28 mouse cellular contexts compared by ENCODE assay signal in the genomic region with DNA sequence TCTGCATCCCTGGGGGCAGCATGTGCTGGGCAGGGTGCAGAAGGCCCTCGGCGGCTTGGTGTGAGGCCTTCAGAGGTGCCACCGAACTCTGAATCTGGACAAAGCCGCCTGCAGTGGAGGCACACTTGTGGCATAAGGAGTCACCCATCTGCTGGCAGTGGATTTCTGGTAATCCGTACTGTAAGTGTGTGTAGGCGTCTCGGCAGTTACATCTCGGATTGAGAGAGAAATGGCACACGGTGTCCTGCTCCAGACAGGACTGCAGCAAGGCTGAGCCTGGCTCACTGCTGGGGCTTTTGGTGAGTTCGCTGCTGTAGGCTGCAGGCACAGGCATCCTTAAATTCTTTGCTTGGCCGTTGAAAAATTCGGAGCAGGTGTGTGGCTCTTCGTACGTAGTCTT.
A peak's percentile ranks its signal among the peaks of the same experiment; 100 is the strongest.
DNase-seq lines count a peak whose midpoint lies in the region; ATAC-seq lines count a peak whose summit lies in the region.
"Had no signal": no experiment of that assay in that cellular context is flagged by ENCODE, and none has a peak within 500 bp of the region (broad histone marks: within the 10 kb centered on the region; RNA-seq: fewer than 3 reads in every experiment).

No protein-coding gene starts in this region.

- no peak overlapping the region for H3K9ac ChIP-seq in midbrain, embryonic 11.5 days (ENCODE audit: low read length)
- H3K9ac ChIP-seq in midbrain, embryonic 13.5 days (replicated peaks), result no peak overlapping the region
- H3K9ac ChIP-seq in limb, embryonic 15.5 days, result no peak overlapping the region
- H3K9ac ChIP-seq: embryonic facial prominence, embryonic 15.5 days; forebrain, embryonic 13.5 days; heart, embryonic 13.5 days; intestine, embryonic 15.5 days; liver, embryonic 15.5 days; lung, embryonic 14.5 days had no signal

- no peak overlapping the region for H3K4me3 ChIP-seq in midbrain, embryonic 11.5 days (ENCODE audit: low read depth, low read length)
- H3K4me3 ChIP-seq in midbrain, embryonic 13.5 days (replicated peaks), result no peak overlapping the region
- H3K4me3 ChIP-seq in limb, embryonic 15.5 days, result no peak overlapping the region
- H3K4me3 ChIP-seq: embryonic facial prominence, embryonic 10.5 days; embryonic facial prominence, embryonic 15.5 days; forebrain, embryonic 13.5 days; gastrocnemius, adult 2 months; heart, adult 2 months; heart, embryonic 13.5 days; intestine, embryonic 15.5 days; left cerebral cortex, adult 2 months; liver, embryonic 15.5 days had no signal

- H3K27ac ChIP-seq in midbrain, embryonic 11.5 days (ENCODE audit: low read depth, low read length), result no peak overlapping the region
- H3K27ac ChIP-seq in midbrain, embryonic 13.5 days, result no peak overlapping the region
- H3K27ac ChIP-seq in limb, embryonic 15.5 days, result peak overlapping the region; percentile 29; the same call in 1 of the 2 replicates
- H3K27ac ChIP-seq: embryonic facial prominence, embryonic 10.5 days; embryonic facial prominence, embryonic 15.5 days; forebrain, embryonic 13.5 days; gastrocnemius, adult 2 months; heart, adult 2 months; heart, embryonic 13.5 days; hindbrain, postnatal 0 days; intestine, embryonic 15.5 days; left cerebral cortex, adult 2 months; liver, embryonic 15.5 days had no signal

- no peaks in the 10 kb centered on the region for H3K27me3 ChIP-seq in midbrain, embryonic 11.5 days (ENCODE audit: control insufficient read depth, insufficient read depth, low read length)
- H3K27me3 ChIP-seq in midbrain, embryonic 13.5 days, result no peaks in the 10 kb centered on the region
- no peaks in the 10 kb centered on the region for H3K27me3 ChIP-seq in limb, embryonic 15.5 days
- H3K27me3 ChIP-seq: embryonic facial prominence, embryonic 15.5 days; forebrain, embryonic 13.5 days; heart, embryonic 13.5 days; intestine, embryonic 15.5 days; liver, embryonic 15.5 days had no signal

- H3K4me2 ChIP-seq in midbrain, embryonic 11.5 days, result no peak overlapping the region
- no peak overlapping the region for H3K4me2 ChIP-seq in midbrain, embryonic 13.5 days (replicated peaks)
- no peak overlapping the region for H3K4me2 ChIP-seq in limb, embryonic 15.5 days
- H3K4me2 ChIP-seq: embryonic facial prominence, embryonic 15.5 days; forebrain, embryonic 13.5 days; heart, embryonic 13.5 days; intestine, embryonic 15.5 days; liver, embryonic 15.5 days; lung, embryonic 14.5 days had no signal

- 92% methylated on average over 14 of the region's 14 CpGs for WGBS in midbrain, embryonic 11.5 days
- WGBS in midbrain, embryonic 13.5 days, result 96% methylated on average over 14 of the region's 14 CpGs
- 72% methylated on average over 14 of the region's 14 CpGs for WGBS in limb, embryonic 15.5 days

- H3K36me3 ChIP-seq in midbrain, embryonic 11.5 days (ENCODE audit: control insufficient read depth, insufficient read depth, low read length), result peaks cover 19% of the 10 kb centered on the region
- H3K36me3 ChIP-seq in midbrain, embryonic 13.5 days, result peaks cover 52% of the 10 kb centered on the region
- peaks cover 58% of the 10 kb centered on the region for H3K36me3 ChIP-seq in limb, embryonic 15.5 days

- no peak for ATAC-seq in midbrain, embryonic 11.5 days (ENCODE audit: low FRiP score)
- ATAC-seq in midbrain, embryonic 13.5 days, result no peak
- no peak for ATAC-seq in limb, embryonic 15.5 days (ENCODE audit: insufficient number of reproducible peaks, low FRiP score, low TSS enrichment, low read depth)
- ATAC-seq: CD4-positive, CD25-positive, alpha-beta regulatory T cell, adult 4 months; forebrain, embryonic 13.5 days; hindbrain, postnatal 0 days; intestine, embryonic 15.5 days; midbrain, embryonic 16.5 days had no signal

- no peaks in the 10 kb centered on the region for H3K4me1 ChIP-seq in midbrain, embryonic 11.5 days (ENCODE audit: control insufficient read depth, insufficient read depth, low read length)
- 0 out of 2 replicates have a peak, but pooled peaks cover 1% of the 10 kb centered on the region for H3K4me1 ChIP-seq in midbrain, embryonic 13.5 days (replicated peaks)
- peaks cover 29% of the 10 kb centered on the region for H3K4me1 ChIP-seq in limb, embryonic 15.5 days
- H3K4me1 ChIP-seq: liver, embryonic 15.5 days had no signal

- peak; percentile 47 for DNase-seq in layer of hippocampus, adult 11-12 months (ENCODE audit: low spot score)
- DNase-seq in layer of hippocampus, adult 9-10 months (ENCODE audit: low spot score), result no peak
- peak; percentile 12 for DNase-seq in midbrain, embryonic 11.5 days (ENCODE audit: low spot score, missing footprints)
- peak; percentile 54 for DNase-seq in brain, adult 2 months (ENCODE audit: low read depth, low spot score)
- DNase-seq in spleen, postnatal 10 days (ENCODE audit: low spot score in 2 of 2), result no peak
- DNase-seq: adrenal gland, adult 8-10 months; cerebellum, adult 8-10 months; cerebellum, postnatal 25 days; gastrocnemius, adult 2 months; gastrocnemius, postnatal 36 days; heart, postnatal 10 days; kidney, adult 2 months; kidney, postnatal 4 days; lung, embryonic 14.5 days; lung, postnatal 14 days had no signal

- H3K9me3 ChIP-seq in midbrain, embryonic 11.5 days (ENCODE audit: control insufficient read depth, low read length), result no peaks in the 10 kb centered on the region
- H3K9me3 ChIP-seq in midbrain, embryonic 13.5 days, result no peaks in the 10 kb centered on the region
- no peaks in the 10 kb centered on the region for H3K9me3 ChIP-seq in limb, embryonic 15.5 days
- H3K9me3 ChIP-seq: embryonic facial prominence, embryonic 10.5 days; embryonic facial prominence, embryonic 15.5 days; heart, embryonic 13.5 days; intestine, embryonic 15.5 days; liver, embryonic 15.5 days had no signal

Comparison
In these comparisons a context has a peak if more than half of its experiments do, and no peak if none do; other contexts are left out.
1. DNase-seq: peak in layer of hippocampus, adult 11-12 months (single experiment), midbrain, embryonic 11.5 days (single experiment) and brain, adult 2 months (single experiment); none in layer of hippocampus, adult 9-10 months (single experiment) and spleen, postnatal 10 days (0 of 2).